Mouse (Mus musculus): ENCODE results near the gene B230219D22Rik.

Gene B230219D22Rik

GRCm38 (mm10) chr13:55727120-55727838 lies 34.4 kb downstream of the B230219D22Rik start, which contains the start of gene Pcbd2:
Pcbd2 (plus strand) TSS chr13:55727368.
- peak; percentile 88 for DNase-seq (ENCODE audit: low read depth)

GRCm38 (mm10) chr13:55727839-55728238 lies 34.9 kb downstream of the B230219D22Rik start:
- peak; percentile 88 for DNase-seq (ENCODE audit: low read depth)

GRCm38 (mm10) chr13:55730716-55731115 lies 37.8 kb downstream of the B230219D22Rik start:
- DNase-seq (ENCODE audit: low read depth) = no peak

- no peak for DNase-seq (ENCODE audit: low read depth)
Measured at GRCm38 (mm10) chr13:55732121-55732520, 39.2 kb downstream of the B230219D22Rik start.

- no peak for DNase-seq (ENCODE audit: low read depth)
Measured at GRCm38 (mm10) chr13:55733628-55734502, 40.9 kb downstream of the B230219D22Rik start.

GRCm38 (mm10) chr13:55737885-55738284 lies 45.0 kb downstream of the B230219D22Rik start:
- no peak for DNase-seq (ENCODE audit: low read depth)

- DNase-seq (ENCODE audit: low read depth) = no peak
Measured at GRCm38 (mm10) chr13:55742306-55742705, 49.4 kb downstream of the B230219D22Rik start.

Data from naive thymus-derived CD4-positive, alpha-beta T cell, adult 2 months (primary cell).